Mouse (Mus musculus) ES-E14 (cell line): ENCODE data around the gene Magix.
A peak's percentile ranks its signal among the peaks of the same experiment; 100 is the strongest.

Experiments used
- CHD2 ChIP-seq: IDR thresholded peaks from 2 replicates; pipeline ENCODE4 v1.6.1; 2014; ENCODE audit warnings: mild to moderate bottlenecking, low read depth, low read length, inconsistent platforms
- HCFC1 ChIP-seq: IDR thresholded peaks from 2 replicates; pipeline ENCODE4 v1.6.1; 2012; ENCODE audit warnings: low read length, inconsistent platforms, borderline replicate concordance; ENCODE audit not compliant: insufficient read depth
- MAFK ChIP-seq: IDR thresholded peaks from 2 replicates; pipeline ENCODE4 v1.6.1; 2014; ENCODE audit warnings: mild to moderate bottlenecking, low read depth, low read length, inconsistent platforms; ENCODE audit not compliant: insufficient read depth
- ZNF384 ChIP-seq: IDR thresholded peaks from 2 replicates; pipeline ENCODE4 v1.6.1; 2012; ENCODE audit warnings: low read depth, low read length, inconsistent platforms

DNA sequence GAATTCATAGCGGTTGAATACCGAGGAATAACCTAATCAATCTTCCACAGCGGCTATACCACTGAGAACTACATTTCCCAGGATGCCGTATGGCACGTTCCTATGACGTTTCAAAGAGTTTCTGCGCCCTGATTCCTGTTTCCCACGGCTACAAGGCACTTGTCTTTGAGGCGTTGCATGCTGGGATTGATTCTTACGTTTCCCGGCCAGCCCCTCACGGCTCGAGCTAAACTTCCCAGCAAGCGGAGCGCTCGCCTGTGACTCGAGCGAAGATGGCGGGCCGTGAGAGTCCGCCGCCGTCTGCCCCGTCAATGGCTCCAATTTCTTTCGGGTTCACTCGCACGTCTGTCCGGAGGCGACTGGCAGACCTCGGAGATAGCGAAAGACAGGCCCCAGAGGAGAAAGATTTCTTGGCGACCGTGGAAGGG, 15.9 kb upstream of the Magix start, which contains the start of gene Gpkow:
- TF ChIP-seq ZNF384, result no peak
- TF ChIP-seq CHD2, result no peak
- no peak for TF ChIP-seq MAFK
- peak; percentile 97 for TF ChIP-seq HCFC1
